Mouse (Mus musculus) lung, postnatal 14 days (tissue): ENCODE results near the gene Nhs.
A peak's percentile ranks its signal among the peaks of the same experiment; 100 is the strongest.

ENCODE experiments used
- DNase-seq: peaks from one replicate; pipeline ENCODE4 v3.0.0; 2021

The Nhs gene

GRCm38 (mm10) chrX:162017471-162017870 is 142.1 kb downstream of the Nhs start:
- no peak for DNase-seq

DNA sequence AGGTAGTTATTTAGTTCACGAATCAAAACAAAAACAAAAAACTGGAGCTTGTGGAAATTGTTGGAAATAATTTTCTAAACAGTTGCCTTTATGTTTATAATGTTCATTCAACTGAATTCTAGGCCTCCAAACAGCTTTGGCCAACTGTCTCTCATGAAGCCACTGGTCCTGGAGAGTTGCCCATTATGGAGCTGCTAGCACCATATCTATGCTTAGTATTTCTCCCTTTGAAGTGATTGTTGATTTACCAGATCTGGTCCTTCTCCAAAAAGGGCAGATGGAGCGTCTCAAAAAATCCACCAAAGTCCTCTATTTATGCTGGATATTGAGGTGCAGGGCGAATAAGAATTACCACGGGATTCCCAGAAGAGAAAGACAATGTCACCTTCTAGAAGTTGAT is 147.0 kb downstream of the Nhs start:
- peak; percentile 10 for DNase-seq

- DNase-seq = no peak
Observed at GRCm38 (mm10) chrX:162009876-162010275, 149.7 kb downstream of the Nhs start.

GRCm38 (mm10) chrX:162003818-162004217 is 155.7 kb downstream of the Nhs start:
- DNase-seq = no peak

DNA sequence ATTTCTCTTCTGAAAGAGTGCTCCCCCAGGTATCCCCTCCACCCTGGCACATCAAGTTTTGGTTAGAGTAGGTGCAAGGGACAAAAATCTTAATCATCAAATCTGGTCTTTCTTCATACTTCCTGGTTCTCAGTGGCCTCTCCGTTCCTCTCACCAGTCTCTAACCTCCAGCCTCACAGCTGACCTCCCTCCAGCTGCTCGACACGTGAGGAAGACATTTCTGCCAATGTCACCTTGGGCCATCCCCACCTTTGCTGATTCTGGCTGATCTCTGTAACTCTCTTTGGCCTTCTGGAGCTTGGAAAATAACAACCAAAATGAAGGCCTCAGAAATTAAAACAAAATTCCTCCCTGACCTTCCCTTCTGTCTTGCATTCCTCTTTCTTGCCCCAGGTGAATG is 160.7 kb downstream of the Nhs start:
- no peak for DNase-seq

DNA sequence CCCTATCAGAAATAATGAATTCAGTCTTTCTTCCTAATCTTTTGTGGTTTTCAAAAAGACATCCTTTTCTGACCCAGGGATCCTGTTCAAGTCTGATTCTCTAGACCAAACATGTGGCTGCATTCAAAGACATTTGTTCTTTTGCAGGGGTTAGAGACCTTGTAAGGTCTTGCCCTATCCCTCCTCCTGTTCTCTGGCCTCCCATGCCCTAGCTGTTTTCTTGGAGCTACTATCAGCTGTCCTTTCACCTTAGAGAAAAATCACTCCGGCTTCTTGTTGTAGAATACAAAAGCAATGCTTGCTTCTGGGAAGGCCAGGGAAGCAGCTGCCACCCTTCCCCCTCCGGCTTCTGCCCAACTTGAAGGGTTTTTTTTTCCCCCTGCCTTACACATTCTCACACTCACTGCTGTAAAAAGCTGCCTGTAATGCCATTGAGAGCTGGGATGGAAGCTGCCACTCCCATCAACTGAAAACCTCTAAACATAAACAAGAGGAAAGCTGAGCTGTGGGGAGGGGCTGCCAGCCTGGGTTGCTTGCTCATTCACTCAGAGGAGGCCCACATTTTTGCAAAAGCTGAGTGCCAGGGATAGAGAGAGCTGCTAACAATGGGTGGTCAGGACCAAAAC is 162.2 kb downstream of the Nhs start:
- DNase-seq = no peak

DNA sequence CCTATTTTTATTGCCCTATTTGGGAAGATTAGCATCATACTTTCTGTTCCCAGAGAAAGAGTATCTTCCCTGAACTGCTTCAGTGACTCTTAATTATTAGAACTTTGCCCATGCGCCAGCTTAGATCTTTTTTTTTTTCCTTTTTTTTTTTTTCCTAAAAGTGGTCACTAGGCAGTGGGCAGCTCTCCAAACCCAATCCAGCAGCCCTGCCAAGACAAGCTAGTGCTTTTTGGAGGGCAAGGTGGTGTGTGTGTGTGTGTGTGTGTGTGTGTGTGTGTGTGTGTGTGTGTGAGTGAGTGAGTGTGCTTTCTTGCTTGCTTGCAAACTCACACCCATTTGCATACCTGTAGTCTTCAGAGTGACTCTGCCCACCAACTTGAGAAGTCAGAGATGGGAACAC is 169.4 kb downstream of the Nhs start:
- no peak for DNase-seq

GRCm38 (mm10) chrX:161984961-161985360 is 174.6 kb downstream of the Nhs start:
- DNase-seq = no peak

- peak; percentile 11 for DNase-seq
Observed at GRCm38 (mm10) chrX:161981399-161981798, 178.1 kb downstream of the Nhs start.

GRCm38 (mm10) chrX:161979946-161980345 is 179.6 kb downstream of the Nhs start:
- DNase-seq = no peak

DNA sequence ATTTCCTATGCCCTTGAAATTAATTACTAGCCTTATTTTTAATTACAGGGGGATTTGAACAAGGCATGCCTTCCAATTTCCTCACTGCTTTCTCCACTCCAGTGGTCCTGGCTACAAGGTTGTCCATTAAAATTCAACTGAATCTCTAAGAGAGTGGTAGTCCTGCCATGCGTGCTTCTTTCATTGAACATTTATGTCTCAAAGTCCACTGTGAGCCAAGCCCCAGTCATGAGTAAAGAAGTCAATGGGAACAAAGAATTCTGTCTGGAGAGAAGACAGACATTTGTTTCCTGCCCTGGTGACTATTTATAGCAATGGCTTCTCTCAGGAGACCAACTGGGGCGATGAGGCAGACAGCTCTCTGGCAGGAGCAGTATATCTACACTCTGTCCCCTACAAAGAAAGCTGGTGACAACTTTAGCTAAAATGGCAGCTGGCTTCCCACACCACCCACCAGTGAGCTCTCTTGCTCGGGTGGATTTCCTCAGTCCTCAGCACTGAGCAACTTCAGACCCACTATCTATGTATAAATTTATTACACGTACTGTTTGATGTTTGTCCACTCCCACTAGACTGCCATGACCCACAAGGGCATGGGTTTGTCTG is 182.2 kb downstream of the Nhs start:
- no peak for DNase-seq

DNA sequence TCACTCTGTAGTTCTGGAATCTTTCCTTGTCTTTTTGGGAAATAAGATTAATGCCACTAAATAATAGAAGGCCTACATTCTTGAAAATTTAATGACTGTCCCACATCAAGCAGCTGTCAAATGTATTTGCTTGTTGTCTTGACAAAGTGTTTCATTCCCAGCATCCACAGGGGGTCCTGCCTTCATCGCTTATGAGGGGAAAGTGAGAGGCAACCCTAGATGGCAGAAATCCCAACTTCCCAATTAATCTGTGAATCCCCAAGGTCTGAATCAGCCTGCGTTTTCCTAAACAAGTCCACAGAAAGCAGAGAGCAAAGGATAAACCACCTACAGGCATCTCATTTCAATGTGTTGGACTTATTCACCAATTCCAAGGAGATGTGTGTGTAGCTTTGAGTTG is 183.2 kb downstream of the Nhs start:
- DNase-seq = no peak

DNA sequence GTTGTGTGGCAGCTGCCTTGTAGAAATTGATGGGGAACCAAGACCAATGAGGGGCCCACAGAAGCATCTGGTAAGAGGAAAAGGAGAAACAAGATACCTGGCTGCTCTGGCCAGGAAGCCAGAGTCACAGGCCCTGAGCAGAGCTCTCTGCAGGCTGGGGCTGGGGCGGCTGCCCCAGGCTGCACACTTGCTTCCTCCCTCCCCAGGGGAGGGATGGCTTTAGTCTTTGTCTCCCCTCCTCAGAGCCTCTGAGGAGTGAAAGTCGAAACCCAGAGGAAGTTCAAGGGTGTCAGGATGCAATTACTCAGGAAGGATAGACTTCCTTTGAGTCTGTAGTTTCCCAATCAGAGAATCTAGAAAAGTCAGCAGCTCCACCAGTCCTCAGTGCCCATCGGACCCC is 186.0 kb downstream of the Nhs start:
- DNase-seq = no peak

GRCm38 (mm10) chrX:161972723-161973122 is 186.8 kb downstream of the Nhs start:
- no peak for DNase-seq

DNA sequence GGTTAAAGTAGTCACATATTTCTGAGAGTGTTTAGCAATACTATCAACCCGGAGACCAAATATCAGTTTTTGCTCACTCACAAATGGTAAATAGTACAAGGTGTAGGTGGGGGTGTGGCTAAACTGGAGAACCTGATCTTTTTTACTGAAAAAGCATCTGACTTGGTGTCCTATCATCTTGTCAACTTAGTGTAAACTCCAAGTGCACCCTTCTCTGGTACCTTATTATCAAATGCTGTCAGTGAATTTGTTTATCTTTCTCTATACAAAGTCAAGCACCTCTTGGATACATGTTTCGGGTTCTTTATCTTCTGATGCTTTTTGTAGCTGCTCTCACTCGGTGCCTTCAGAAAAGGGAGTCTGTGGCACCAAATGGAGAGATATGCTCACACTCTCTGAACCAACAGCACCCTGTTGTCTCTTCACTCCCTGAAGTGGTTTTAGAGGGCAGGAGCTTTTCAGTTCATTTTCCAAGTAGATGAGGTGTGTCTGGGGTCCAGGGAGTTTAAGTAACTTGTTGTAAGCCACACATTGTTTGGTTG is 187.5 kb downstream of the Nhs start:
- DNase-seq = no peak

DNA sequence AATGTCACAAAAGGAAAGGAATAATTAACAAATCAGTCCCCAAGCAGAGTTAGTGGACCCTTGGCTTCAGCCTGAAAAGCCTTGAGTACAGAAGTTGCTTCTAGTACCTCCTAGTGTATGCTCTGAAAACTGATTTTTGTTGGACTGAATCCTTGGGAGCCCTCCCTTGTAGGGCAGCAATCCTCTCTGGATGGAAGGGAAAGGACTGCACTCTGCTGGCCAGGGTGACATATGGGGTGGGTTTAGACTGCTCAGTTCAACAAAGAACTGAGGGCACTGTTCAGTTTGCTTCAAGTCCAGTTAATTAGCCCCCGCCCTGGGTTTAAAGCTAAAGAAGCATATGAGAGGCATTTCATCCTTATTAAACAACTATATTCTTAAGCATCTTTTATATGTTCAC is 188.4 kb downstream of the Nhs start:
- no peak for DNase-seq

GRCm38 (mm10) chrX:161967692-161968091 is 191.8 kb downstream of the Nhs start:
- DNase-seq = no peak

DNA sequence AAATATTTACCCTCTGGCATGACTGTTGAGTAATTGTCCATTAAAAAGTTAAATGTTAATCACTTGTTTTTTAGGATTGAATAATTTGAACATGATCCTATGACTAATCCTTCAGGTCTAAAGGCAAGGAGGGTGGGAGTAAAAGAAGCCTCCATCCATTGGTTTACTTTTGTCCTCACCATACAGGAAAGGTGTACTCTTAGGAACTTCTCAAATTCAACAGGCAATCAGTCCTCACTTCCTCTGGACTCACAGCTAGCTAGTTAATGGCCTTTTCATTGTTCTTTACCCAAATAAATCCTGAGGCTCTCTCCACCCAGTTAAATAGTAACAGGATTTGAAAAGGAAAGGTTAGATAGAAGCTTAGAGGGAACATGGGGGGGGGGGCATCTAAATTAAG is 196.2 kb downstream of the Nhs start:
- DNase-seq = no peak

DNA sequence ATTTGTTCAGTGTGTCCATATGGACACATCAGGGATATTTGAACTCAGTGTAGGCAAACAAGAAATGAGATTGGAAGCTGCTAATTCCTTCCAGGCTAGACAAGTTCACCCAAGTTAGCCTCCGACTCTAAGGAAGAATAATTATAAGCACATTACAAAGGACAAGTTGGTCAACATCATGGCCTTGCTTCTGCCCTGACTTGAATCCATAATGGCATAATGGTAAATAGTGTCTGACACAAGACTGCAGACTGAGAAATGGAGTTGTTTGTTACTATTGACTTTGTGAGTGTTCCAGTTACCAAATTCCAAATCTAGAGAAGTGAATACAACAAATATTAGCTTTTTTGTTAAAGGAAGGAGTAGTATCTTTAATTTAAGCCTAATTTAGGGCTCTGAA is 196.7 kb downstream of the Nhs start:
- DNase-seq = no peak

- DNase-seq = no peak
Observed at GRCm38 (mm10) chrX:161961756-161962155, 197.8 kb downstream of the Nhs start.

DNA sequence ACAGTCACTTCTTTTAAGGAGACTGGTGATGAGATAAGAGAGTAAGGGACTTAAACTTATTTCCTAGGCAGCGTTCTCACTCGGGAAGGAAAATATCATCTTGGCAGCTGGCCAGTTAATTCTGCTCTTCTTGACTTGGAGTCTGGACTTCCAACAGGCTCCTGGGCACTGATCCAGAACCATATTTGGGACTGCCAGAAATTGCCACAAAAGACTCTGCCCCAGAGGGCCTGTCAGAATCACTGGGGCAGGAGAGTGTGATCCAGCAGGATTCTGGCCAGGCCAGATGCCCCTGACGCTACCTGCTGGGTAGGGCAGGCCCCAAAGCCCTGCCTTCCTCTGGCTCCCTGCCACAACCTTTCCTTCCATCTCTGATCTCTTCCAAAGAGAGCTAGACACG is 198.4 kb downstream of the Nhs start:
- peak; percentile 59 for DNase-seq

GRCm38 (mm10) chrX:161952356-161952755 is 207.2 kb downstream of the Nhs start:
- DNase-seq = no peak

DNA sequence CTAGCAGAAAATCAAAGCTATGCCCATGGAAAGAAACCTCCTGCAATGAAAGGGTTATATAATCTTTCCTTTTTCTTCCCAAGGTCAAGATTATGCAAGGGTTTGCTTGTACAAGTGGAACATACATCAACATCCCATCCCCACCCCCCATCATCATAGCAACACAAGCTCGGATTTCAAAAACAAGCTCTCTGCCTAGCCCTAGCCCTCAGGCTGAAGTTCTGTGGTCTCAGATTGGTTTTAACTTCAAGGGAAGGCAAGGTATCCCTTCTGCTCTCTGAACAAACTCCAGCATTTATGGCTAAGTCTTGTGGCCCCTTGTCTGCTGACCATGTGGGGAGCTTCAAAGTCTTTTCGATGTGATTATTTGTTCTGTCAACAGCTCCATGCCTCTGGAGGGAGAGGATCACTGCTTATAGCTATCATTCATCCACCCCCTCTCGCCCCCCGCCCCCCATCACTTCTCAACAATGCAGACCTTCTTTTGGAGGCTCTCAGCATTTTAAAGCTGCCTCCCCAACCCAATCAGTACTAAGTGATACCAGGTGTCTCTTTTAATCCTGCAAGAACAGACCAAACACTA is 216.3 kb downstream of the Nhs start:
- no peak for DNase-seq

- DNase-seq = peak; percentile 11
Observed at GRCm38 (mm10) chrX:161940696-161941095, 218.8 kb downstream of the Nhs start.

DNA sequence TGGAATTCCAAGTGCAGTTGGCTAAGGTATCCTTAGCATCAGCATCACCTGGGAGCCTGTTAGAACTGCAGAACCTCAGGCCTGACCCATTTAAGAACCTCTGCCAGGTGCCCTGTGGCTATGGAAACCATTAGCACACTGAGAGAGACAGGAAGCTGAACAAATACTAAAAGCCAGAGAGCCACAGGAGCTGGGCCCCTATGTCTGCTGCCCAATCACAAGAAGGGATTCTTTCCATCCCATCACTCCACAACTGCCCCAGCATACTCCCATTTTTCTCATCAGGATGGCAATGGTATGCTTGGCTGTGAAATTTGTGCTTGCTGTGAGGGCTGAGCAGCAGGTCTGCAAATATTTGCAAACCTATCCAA is 232.9 kb downstream of the Nhs start:
- DNase-seq = no peak
